Mouse (Mus musculus) left cerebral cortex, postnatal 14 days (tissue): ENCODE data around the gene Pds5b. TPM values are rescaled to one million over a fixed set of nuclear protein-coding genes. Genes with fewer than 3 reads are reported as not detected.
"Not testable (repeated sequence)": the region's sequence is repeated elsewhere in the genome, so short reads cannot be mapped to it uniquely, and the experiment has no call there.

Experiments used
- DNase-seq, 2 experiments: peaks; one replicate each; pipeline ENCODE4 v3.0.0; 2021 to 2022; ENCODE audit warnings: low spot score in 2 of 2, mixed read lengths in 1 of 2
- intact Hi-C: fragments of 180-260 bp; cut with DNase I; formaldehyde crosslinking; loops from one replicate; pipeline ENCODE4 v1.15.1; 2025
- total RNA-seq, 2 experiments: library from RNA; stranded (reverse); gene quantifications; 2 replicates each; pipeline ENCODE4 v1.2.3; 2021

Gene Pds5b
- total RNA-seq, 2 experiments from 2014 or later = 69.6 to 73.1 TPM

DNA sequence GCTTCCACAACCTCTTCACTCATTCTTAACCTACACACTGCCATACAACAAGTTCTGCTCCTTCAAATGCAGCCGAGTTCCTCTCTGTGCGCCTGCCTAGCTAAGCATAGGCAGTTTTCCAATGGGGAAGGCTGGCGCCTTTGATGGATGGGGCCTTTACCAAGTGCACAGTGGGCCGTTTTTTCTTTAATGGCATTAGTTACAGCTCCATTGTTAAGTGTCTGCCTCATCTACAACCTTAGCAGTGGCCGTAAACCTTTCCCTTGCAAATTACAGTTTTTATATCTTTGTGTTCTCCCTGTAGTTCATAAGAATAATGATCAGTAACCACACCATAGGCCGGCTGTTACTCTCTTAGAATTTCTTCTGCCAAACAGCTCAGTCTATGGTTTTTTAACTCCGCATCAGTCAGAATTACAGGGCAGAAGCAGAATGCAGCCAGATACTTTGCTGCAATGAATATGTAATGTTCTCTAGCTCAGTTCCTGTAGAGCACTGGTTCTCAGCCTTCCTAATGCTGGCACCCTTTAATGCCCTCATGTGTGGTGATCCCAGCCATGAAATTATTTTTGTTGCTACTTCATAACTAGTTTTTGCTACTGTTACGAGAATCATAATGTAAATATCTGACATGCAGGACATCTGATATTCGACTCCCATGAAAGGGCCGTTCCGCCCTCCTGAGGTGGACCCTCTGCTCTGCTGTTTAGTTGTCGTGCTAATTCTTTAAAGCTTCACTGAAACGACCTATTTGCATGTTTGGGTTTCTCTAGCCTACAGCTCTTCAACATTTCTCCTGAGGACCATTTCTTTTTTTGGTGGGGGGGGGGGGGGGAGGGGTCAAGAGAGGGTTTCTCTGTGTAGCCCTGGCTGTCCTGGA, 140.8 kb downstream of the Pds5b start:
- no peak for DNase-seq
- intact Hi-C loops = no loop called here

DNA sequence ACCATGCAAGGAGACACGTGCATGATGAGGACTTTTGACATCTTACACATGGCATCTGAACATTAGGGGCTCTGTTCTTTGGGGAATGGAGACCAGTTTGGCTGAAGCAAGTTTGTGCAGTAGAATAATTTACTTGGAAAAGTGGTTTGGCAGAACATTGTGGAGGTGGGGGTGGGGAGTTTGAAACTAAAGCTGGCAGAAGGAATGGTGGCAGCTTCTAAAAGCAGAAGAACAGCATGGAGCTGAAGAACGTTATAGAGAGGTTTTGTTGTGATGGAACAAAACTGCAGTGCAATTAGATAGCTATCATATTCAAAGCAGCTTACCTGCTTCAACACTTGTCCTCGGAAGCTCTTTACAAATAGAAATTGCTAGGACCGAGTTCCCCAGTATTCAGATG, 141.9 kb downstream of the Pds5b start:
- intact Hi-C loops = no loop called here
- peak in 1 of 2 experiments; percentile 38 for DNase-seq

DNA sequence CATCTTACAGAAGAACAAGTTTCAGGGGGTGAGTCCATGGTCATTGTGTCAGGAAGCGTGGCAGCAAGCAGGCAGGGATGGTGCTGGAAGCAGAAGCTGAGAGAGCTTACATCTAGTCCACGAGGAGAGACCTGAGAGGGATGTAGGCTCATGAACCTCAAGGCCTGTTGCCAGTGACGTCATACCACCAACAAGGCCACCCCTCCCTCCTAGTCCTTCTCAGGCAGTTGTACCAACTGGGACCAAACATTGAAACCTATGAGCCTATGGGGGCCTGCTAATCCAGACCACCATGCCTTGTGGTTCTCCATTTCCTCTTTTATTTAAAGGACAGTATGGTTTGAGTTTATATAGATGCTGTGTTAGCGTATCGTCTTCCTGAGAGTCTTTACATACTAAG, 143.2 kb downstream of the Pds5b start:
- intact Hi-C loops = no loop called here

DNA sequence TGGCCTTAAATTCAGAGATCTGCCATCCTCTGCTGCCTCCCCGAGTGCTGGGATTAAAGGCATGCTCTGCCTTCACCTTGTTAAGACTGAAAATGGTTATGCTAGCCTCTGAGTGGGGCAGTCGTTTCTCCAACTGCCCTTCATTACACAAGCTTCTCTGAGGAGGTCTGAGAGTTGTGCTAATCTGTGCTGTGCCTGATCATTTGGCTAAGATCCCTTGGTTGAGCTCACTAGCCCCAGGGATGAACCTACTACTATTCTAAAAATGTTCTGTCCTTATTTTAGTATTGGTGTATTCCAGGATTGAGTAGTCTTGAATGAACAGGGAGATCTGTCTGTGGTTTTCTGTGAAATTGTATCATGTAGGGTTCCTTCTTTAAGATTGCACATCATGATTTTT, 144.5 kb downstream of the Pds5b start:
- no peak for DNase-seq
- intact Hi-C loops = no loop called here

More for the DNA sequence above, 143.2 kb downstream of the Pds5b start:
- no peak for DNase-seq

DNA sequence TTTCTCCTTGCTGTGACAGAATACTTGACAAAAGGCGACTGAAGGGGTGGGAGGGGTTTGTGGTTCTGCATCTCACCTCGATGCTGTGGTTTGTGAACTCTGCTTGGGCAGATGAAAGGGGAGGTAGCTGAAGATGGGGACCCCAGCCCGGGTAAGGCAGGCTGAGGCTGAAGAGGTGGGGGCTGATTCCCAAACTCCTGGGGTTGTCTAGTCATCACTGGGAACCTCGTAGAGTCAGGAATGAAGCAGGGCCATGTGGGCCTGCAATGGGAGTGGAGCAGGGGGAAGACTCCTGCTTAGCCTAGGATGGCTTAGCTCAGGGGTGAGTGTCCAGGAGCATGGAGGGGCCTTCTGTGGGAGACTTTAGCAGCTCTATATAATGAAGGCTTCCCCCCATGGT, 145.3 kb downstream of the Pds5b start:
- intact Hi-C loops = no loop called here
- DNase-seq = no peak

DNA sequence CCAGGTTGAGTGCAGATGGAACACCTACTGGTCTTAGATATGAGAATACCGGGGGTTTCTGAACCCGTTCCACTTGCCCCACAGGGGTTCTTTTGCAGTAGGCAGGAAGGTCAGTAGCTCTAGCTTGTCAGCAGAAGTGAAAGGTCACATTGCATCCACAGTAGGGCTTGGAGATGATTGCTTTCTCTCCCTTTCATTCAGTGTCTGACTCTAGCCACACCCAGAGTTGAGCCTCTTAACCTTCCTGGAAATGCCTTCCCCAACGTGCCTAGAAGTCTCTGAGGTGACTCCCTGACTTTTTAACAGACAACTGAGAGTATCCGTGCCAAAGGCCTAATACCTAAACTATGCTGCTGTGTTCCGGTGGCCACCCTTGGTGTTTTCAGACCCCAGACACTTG, 146.0 kb downstream of the Pds5b start:
- no peak for DNase-seq
- intact Hi-C loops = no loop called here

DNA sequence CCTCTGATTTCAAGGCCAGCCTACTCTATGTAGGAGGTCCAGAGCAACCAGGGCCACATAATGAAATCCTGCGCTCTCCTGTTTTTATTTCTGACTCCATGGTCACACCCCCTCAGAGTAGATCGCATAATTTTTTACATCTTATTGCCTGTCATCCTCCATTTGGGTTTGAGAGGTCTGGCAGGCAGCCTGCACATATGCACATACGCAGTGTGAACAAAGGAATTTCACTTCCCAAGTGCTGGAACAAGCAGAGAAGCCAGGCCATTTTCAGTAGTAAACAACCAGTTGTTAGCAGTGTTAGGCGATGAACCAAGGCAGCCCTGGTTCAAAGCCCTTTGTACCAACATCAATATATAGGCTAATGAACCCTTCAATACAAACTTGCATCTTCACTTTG, 147.6 kb downstream of the Pds5b start:
- intact Hi-C loops = no loop called here
- no peak for DNase-seq

DNA sequence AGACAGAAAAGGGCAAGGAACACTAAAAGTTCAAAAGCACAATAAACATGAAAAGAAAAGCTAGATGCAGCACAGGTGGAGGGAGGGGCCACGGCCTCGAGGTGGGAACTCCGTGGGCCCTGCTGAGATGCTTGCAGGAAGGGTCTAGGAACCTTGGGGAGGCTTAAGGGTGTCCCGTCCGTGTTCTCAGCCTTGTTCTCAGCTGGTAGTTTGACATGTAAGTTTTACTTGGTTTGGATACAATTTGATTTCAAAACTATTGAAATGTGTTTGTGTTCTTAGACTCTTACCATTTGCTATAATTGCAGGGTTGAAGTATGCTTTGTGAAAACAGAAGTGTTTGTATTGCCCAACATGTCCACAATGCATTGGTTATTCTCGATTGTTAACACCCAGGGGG, 149.2 kb downstream of the Pds5b start:
- DNase-seq = no peak
- intact Hi-C loops = no loop called here

DNA sequence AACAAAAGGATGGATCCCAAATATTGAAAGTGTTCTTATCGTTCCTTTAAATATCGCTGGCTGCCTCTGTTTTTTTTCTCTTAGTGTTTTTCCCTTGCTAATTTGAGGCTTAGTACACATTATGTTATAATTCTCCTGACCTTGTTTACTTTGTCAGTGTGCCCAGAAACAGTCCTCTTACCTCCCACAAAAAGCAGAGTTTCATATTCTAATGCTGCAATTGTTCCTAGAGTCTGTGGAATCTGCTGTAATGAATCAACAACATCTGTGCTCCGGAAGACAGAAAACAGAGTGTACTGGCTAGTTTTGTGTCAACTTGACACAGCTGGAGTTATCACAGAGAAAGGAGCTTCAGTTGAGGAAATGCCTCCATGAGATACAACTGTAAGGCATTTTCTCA, 149.8 kb downstream of the Pds5b start:
- intact Hi-C loops = no loop called here

DNA sequence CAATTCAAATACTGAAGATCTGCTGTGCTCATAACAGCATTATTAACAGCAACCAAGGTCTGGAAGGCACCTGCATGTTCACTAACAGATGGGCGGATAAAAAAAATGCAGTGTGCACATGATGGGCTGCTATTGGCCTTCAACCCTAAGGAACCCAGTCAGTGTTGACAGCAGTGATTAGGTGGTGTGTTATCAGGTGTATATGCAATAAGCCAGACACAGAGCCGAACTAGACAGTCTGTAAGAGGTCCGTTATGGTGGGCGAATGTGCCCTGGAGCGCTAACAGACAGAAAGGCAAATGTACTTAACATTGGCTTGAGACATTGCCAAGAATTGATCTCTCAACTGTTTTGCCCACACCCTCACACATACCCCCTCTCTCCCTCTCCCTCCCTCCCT, 156.0 kb downstream of the Pds5b start:
- intact Hi-C loops = no loop called here

More for the DNA sequence above, 149.8 kb downstream of the Pds5b start:
- DNase-seq = no peak

DNA sequence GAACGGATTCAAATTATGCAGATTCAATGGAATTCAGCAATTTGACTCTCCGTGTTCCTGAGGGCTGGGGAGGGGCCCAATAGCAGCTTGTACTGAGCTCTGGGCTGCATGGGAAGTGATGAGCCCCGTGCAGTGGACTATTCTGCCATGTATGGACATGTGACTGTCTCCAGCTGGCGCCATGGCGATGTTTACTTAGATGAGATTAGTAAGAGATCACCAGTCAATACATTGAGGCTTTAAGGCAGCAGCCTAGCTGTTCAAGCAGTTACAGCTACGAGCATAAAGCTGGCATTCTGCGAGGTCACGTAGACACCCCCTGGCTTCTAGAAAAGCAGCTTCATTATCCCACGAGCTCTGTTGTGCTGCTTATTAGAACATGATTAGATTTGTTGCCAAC, 157.2 kb downstream of the Pds5b start:
- no peak for DNase-seq
- intact Hi-C loops = no loop called here

More for the DNA sequence above, 156.0 kb downstream of the Pds5b start:
- no peak for DNase-seq

DNA sequence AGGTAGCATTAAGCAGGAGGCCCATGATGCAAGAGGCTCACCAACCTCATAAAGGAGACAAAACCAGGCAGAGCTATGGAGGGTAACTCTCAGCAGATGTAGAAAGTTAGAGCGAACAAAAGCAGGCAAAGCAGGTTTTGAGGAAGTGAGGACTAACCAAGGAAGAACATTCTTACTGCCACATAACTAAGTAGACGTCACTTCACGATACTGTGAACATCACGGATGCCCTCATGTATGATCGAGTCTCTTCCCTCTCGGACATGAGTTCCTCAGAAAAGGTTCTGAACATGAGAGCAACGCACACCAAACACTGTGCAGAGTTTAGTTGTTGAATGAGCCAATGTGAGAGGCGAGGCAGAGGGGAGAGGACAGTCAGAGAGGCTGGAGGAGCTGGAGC, 163.2 kb downstream of the Pds5b start:
- DNase-seq = no peak
- intact Hi-C loops = no loop called here

DNA sequence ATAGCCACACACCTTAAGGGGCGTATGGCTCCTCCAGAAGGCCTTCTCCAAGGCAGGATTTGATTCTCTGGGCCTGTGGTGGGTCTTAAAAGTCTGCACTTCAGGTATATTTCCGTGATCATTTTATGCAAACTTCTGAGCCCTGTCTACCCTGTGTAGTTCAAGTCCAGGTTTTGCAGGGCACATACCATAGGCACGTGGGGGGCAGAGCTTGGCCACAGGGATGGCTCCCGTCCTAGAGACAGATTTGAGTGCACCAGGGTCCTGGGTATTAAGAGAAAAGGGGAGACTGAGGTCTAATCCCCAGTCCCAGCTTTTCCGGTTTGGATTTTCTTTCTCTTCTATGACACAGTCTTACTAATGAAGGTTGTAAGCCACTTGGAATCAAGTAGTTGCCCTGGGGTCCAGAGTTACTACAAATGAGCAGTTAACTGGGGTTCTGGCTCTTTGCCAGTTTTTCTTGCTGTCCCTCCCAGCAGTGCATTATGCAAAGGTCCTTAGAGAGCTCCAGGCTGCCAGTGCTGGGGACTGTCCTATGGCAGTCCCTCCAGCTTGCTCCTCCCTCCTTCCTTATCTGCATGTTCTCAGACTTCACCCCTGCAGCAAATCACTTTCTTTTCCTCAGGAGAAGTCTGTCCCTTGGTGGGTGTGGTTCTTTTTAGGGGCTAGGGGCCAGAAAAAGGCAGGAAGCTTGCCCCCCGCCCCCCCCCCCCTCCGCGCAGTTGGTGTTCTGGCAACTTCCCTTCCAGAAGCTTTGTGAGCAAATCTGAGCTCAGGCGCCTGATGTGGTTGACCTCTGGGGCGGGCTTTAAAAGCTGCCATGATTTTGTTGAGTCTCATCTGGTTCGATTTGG, 166.4 kb downstream of the Pds5b start:
- no peak for DNase-seq
- intact Hi-C loops = no loop called here

DNA sequence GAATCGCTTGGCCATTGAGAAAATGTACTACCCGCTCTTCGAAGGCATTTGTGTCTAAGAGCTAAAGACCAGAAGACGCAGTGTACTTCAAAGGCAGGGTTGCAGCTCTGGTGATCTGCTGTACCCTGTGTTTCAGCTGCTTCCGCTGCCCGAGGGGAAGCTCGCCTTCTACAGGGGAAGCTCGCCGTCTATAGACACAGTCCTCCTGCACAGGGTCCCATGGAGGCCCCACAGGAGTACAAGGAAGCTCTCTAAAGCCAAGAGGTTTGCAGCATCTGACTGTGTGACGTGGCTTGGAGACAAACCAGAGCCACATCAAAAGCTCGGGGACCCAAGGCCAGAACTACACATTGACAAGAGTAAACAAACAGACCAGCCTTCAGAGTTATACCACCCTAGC, 167.1 kb downstream of the Pds5b start:
- DNase-seq = no peak
- intact Hi-C loops = no loop called here

DNA sequence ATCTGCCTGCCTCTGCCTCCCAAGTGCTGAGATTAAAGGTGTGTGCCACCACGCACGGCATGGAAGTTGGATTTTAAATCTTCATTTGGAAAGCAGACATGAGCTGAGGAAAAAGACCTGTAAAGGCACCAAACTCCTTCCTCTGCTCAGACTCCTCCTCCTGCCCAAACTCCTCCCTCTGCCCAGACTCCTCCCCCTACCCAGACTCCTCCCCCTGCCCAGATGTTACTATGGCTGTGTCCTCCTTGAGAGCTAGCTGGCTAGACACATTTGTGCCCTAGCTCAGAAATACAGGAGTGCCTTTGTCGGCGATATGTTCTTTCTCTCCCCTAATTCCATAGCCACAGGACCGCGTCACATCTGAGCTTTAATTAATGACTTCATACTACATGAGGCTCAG, 172.4 kb downstream of the Pds5b start:
- DNase-seq = no peak
- intact Hi-C loops = no loop called here

DNA sequence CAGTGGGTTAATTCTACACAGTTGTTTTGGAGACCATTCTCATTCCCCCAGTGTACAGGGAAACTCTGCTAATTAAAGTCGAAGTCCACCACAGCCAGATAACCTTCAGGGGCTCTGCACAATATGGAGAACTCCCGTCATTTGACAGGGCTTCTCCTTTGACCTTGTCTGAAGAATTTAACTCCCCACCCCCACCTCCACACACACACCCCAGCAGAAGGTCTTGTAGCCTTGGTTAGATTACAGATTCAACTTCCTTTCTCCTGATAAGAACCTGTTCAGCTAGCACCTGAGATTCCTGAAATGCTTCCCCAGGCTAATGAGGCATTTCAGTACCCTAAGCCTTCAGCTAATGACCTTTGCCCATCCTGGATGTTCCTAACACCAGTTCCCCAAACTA, 177.3 kb downstream of the Pds5b start:
- intact Hi-C loops = no loop called here
- DNase-seq = no peak

DNA sequence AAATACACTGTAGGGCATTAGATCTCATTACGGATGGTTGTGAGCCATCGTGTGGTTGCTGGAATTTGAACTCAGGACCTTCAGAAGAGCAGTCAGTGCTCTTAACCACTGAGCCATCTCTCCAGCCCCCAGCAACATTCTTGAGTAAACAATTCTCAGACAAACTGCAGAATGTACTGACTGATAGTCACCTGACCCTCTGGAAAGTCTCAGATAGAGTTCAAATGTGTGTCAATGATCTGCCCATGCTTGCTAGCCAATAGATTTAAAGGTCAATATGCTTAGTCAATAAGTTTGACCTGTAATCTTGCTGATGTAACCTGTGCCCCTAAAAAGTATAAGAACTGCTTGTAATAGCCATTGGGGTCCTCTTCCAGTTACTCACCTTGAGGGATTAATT, 178.6 kb downstream of the Pds5b start:
- intact Hi-C loops, DNase-seq: not testable (repeated sequence)

DNA sequence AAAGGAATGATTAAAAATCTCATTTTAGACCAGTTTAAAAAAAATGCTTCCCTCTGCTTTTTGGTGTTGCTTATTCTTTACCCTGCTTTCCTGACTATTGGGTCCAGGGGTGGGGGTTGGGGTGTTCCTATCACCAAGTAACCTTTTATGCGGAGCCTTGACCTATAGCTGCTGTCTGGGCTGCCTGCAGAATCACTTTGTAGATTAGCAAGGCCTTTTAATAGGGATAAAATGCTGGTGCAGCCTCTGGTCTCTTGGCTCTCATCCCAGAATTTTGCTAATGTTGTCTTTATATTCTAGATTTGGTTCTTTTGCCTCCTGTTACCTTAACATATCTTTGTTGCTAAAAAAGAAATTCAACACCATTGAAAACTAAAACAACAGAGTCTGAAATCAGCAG, 181.0 kb downstream of the Pds5b start:
- intact Hi-C loops = no loop called here

DNA sequence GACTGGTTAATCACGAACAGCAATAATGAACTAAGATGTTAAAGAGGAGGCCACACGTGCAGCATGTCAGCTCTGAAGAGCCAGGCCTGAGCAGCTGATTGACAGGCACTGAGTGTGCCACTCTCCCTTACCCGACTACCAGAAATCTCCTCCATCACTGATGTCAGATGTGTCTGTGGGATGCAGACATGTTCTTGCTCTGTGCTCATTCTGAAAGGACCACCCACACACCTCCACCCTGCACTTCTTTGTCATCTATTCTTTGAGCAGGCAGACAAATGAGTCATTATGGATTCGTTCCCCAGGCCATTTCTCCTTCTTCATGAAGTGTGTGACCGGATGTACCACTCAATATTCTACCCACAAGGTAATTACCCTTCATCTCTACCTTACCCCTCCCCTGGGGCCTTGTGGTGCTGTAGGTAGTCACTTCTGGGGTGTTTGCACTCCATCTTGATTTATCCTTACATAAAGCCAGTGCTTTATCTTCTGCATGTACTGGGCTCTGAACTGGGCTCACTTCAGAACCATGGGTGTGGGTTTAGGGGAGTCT, 186.2 kb downstream of the Pds5b start:
- peak in 1 of 2 experiments; percentile 60 for DNase-seq
- intact Hi-C loops = no loop called here

More for the DNA sequence above, 181.0 kb downstream of the Pds5b start:
- DNase-seq = no peak
